Mouse (Mus musculus): ENCODE results near the gene Npc1l1.

DNA sequence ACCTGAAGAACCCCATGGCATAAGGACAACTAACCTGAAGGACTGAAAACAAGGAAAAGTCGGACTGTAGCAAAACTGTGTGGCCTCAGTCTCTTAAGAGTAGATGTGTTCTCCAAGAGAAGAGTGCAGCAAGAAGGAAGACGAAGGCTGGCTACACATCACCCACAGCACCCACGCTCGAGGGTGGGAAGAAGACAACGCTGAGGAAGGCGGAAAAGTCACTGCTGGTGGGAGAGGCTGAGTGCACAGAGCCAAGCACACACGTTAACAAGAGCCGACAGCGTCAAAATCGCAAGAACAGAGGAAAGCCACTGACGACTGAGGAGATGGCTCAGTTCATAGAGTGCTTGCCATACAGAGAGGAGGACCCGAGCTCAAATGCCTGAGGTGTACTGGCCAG is 66.2 kb downstream of the Npc1l1 start:
- TF ChIP-seq CTCF (IDR thresholded peaks at IDR 0.05; ENCODE audit: insufficient read depth, low read depth, low read length) = no peak
- no peak for TF ChIP-seq POLR2A (IDR thresholded peaks at IDR 0.05; ENCODE audit: insufficient read depth, low read depth, low read length)

Data from olfactory bulb, adult 2 months (tissue).